Mouse (Mus musculus): Measurements from ENCODE around the gene Rnf114.

The Rnf114 gene

DNA sequence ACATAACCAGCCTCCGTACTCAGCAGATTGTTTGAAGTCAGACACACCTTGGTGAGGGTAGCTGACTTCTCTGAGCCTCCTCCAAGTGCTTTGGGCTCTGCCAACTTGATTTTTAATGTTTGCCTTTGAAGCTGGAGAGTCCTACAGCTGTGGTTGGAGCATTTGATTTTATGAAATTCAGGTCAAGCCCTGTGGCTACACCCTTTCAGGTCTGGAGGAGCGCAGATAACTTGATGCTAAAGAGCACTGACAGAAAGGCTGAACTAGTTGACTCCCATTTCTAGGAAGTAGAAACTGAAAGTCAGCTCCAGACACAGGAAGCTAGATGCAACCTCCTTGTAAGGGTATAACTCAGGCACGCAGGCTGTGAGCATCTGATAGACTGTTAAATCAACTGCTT lies 12.7 kb downstream of the Rnf114 start:
- peak; percentile 87 for DNase-seq (ENCODE audit: low read depth)

DNA sequence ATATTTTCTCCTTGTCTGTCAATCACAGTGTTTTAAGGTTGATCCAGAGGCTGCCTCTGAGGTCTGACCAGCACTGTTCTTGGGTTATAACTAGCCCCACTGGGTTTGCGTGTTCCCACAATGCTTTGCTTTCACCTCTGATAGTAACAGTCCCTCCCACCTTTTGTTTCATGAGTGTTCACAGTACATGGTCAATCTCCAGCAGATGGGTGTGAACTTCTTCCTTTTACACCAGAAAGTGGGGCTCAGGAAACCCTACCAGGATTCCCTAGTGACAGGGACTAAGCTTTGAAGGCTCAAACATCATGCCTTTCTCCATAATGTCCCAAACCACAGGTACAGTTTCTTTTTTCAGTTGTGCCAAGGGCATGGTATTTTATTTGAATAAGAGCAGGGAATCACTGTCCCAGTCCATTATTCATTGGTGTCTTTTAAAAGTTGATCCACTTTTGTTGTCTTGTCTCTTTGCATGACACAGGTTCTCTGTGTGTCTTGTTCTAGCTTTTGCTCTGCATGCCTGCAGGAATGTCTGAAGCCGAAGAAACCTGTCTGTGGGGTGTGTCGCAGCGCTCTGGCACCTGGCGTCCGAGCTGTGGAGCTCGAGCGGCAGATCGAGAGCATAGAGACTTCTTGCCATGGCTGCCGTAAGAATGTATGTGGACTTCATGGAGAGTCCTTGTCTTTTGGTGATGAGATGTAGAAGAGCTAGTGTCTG lies 14.3 kb downstream of the Rnf114 start:
- no peak for DNase-seq (ENCODE audit: low read depth)

DNA sequence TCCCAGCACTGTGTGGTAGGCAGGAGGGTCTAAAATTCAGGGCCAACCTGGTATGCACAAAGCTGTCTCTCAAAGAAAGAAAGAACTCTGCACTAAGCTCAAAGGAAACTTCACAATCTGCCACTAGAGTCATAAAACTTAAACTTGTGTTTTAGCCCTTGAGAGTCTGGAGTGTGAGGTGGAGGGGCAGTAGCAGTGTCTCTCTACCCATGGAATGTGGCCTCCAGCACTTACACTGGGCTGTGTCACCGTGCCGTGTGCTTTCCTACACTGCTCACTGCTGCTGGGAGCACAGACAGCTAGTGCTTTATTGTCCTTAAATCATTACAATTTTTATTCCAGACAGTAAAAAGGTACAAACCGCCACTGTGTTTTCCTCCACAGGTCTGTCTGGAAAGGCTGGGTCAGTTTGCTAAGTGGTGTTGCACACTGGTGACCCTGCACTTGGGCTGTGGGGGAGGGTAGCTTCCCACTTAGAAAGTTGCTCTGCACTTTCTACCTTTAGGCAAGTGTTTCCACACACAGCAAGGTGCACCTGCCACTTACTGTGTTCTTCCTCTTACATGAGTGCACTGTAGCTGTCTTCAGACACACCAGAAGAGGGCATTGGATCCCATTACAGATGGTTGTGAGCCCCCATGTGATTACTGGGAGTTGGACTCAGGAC lies 15.4 kb downstream of the Rnf114 start:
- no peak for DNase-seq (ENCODE audit: low read depth)

GRCm38 (mm10) chr2:167508569-167508968 lies 16.1 kb downstream of the Rnf114 start:
- DNase-seq (ENCODE audit: low read depth): no peak

DNA sequence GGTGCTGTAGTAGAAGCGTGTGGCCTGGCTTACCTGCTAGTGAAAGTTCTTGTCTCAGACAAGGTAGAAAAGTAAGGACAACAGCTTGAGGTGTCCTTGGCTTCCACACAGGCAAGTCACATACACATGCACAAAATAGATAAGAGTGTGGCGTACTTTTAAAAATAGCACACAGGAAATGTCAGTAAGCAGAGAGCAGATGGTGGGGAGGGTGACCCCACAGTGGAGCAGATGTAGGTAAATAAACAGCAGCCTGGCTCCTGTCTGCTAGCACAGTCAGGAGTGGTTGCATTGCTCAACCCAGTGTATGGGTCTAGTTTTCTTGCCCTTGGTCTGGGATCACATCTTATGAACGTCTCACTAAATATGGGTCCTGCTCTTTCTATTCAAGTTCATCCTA lies 18.0 kb downstream of the Rnf114 start:
- no peak for DNase-seq (ENCODE audit: low read depth)

DNA sequence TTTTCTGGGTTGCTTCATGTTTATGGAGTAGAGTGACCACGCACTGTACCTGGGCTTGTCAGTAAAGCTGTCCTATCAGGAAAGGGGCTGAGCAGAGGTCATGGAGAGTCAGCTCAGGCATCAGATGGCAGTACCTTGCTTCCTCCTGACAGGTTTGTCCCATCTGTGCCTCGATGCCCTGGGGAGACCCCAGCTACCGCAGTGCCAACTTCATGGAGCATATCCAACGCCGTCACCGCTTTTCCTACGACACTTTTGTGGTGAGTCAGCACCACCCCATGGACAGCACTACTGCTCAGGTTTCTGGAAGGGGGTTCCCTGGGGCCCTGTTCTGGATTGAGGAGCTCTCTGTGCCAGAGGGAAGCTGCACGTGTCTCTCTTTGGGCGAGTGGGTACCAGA lies 19.9 kb downstream of the Rnf114 start:
- DNase-seq (ENCODE audit: low read depth): no peak

DNA sequence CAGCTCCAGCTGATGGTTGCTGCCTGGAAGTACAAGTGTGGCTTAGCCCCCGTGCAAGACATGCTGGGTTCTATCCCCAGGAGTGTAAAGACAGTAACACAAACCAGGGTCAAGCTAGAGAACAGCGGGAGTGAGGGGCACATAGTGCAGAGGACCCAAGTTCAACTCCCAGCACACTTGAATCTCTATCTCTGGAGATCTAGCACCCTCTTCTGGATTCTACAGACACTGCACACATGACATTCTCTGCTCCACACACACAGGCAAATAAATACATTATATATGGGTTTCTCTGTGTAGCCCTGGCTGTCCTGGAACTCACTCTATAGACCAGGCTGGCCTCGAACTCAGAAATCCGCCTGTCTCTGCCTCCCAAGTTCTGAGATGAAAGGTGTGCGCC lies 20.5 kb downstream of the Rnf114 start:
- peak; percentile 68 for DNase-seq (ENCODE audit: low read depth)

- DNase-seq (ENCODE audit: low read depth): no peak
Observed at GRCm38 (mm10) chr2:167514641-167515040, 22.2 kb downstream of the Rnf114 start.

DNA sequence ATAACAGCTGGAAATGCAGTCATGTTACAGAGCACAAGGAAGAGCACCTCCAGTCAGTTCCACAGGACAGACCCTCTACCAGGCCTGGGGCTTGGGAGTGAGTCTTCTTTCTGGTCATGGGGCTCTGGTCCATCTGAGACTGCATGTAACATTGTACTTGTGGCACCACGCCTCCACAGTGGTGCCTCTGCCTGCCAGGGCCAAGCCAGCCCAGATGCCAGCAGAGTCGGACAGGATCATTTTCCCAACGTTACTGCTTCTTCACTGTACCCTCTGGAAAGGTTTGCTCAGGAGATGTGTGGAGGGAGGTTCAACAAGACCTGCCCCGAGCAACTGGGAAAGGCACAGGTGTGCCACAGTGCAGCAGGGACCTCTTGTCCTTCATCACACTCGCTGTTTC lies 23.2 kb downstream of the Rnf114 start:
- DNase-seq (ENCODE audit: low read depth): no peak

GRCm38 (mm10) chr2:167519606-167520252 lies 27.3 kb downstream of the Rnf114 start:
- no peak for DNase-seq (ENCODE audit: low read depth)

DNA sequence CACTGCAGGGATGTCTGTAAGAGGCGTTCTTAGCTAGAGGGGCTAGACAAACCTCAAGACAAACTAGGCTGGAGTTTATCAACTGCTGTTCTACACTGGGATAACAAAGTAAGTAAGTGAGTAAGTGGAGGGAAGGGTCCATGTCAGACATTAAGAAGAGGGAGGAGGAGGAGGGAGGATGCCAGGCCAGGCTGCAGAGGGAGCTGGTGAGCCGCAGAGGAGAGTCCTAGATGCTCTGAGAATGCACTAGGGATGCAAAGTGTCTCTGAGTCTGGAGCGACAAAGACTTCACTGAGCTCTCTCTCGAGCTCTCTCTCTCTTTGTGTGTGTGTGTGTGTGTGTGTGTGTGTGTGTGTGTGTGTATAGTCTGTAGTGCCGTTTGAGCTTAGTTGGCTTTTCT lies 35.8 kb downstream of the Rnf114 start:
- peak; percentile 49 for DNase-seq (ENCODE audit: low read depth)

- DNase-seq (ENCODE audit: low read depth): no peak
Observed at GRCm38 (mm10) chr2:167529935-167530513, 37.6 kb downstream of the Rnf114 start.

DNA sequence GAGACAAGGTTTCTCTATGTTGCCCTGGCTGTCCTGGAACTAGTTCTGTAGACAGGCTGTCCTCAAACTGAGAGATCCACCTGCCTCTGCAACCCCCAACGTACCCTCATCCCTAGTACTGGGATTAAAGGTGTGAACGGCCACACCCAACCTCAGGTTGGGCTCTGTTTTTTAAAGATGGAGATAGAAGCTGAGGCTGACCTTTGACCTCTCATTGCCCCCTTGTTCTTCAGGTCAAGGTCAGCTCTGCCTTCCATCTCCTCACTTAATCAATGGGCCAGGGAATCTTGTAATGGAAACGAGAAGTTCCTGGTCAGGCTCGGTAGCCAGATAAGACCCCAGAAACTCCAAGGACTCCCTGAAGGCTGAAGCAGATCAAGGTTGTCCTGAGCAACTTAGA lies 38.1 kb downstream of the Rnf114 start:
- DNase-seq (ENCODE audit: low read depth): no peak

DNA sequence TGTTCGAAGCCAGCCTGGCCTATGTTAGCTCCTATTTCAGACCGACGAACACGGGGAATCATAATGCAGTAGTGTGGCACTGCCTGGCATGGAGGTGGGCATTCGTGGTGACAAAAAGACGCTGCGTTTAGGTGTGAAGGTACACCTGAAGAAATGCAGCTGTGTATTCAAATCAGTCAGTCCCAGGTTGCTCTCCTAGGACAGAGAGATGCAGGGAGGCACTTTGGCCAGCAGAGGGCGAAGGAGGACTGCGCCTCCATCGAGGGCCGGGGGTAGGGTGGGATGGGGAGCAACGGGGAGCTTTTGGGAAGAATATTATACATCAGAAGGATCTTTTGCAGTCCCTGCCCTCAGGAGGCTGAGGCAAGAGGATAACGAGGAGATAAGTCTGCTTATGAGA lies 39.7 kb downstream of the Rnf114 start:
- peak; percentile 78 for DNase-seq (ENCODE audit: low read depth)

GRCm38 (mm10) chr2:167533880-167534279 lies 41.4 kb downstream of the Rnf114 start:
- peak; percentile 64 for DNase-seq (ENCODE audit: low read depth)

DNA sequence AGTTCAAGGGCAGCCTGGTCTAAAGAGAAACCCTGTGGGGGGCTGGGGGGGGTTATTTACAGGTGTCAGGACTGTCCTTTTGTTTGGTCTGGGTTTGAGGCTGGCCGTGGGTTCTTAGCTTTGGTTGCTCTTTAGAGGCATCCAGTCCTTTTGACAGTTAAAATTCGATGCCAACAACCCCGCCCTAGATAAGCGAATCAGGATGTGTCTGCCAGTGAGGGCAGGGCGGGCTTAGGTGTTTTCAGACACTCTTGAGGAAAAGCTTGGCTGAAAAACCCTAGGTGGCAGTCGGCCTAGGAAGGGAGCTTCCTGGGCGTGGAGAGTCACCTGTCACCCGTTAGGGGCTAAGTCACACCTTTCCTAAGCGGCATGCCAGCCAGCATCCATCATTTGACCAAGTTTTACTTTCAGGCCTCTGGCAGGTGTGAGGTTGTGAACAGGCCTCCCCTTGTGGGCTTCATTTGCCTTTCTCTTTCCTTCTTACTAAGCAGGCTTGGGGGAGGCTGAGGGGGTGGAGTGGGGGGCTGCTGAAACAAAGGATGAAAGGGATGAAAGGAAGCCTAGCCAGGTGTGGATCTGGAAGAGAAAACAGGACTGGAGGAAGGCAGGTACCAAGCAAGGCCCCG lies 44.0 kb downstream of the Rnf114 start:
- DNase-seq (ENCODE audit: low read depth): no peak

GRCm38 (mm10) chr2:167537476-167538297 lies 45.2 kb downstream of the Rnf114 start, which contains the start of gene Snai1:
TSS of gene Snai1 (plus strand) at chr2:167538195.
- peak; percentile 91 for DNase-seq (ENCODE audit: low read depth)

- DNase-seq (ENCODE audit: low read depth): no peak
Observed at GRCm38 (mm10) chr2:167538671-167539306, 46.3 kb downstream of the Rnf114 start.

- no peak for DNase-seq (ENCODE audit: low read depth)
Observed at GRCm38 (mm10) chr2:167539536-167540476, 47.4 kb downstream of the Rnf114 start.

Measured in naive thymus-derived CD4-positive, alpha-beta T cell, adult 2 months (primary cell).